Mouse (Mus musculus) neural tube, embryonic 10.5 days (tissue): ENCODE data around the gene Srsf6.

Experiments used
- DNase-seq: peaks from one replicate; pipeline ENCODE4 v3.0.0-alpha.2; 2017; ENCODE audit warnings: low spot score; ENCODE audit errors: extremely low spot score

Gene Srsf6

DNA sequence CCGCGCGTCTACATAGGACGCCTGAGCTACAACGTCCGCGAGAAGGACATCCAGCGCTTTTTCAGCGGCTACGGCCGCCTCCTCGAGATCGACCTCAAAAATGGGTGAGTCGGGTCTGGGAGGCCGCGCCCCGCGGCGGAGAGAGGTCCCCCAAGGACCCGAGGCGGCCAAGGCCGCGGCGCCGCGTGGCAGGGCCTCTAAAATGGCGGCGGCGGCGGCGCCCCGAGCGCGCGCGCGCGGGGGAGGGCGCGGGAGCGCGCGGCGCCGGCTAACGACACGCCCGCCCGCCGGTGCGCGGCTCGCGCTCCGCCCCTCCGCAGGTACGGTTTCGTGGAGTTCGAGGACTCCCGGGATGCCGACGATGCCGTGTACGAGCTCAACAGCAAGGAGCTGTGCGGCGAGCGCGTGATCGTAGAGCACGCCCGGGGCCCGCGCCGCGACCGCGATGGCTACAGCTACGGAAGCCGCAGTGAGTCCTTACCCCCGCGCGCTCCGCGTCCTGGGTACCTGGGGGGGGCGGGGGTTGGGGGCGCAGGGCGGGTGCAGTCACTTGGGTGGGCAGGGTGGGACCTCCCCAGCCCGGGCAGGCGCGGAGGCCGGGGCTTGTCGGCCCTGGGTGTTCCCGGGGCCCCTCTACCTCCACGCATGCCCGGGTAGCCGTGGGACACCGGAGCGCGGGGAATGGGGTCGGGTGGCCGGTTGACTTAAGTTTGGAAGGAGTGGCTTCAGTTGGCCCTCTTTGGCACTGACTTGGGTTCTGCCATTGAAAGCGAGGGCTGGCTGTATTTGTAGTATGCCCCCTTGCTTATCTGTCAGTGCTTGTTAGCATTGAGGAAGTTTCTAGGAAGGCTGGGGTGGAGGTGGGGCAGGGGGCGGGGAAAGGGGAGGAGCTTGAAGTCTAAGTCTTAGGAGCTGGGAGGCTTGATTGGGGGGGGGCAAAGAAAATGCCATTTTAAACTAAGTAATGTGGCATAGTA is 634 bp downstream of the Srsf6 start:
- peak; percentile 68 for DNase-seq

DNA sequence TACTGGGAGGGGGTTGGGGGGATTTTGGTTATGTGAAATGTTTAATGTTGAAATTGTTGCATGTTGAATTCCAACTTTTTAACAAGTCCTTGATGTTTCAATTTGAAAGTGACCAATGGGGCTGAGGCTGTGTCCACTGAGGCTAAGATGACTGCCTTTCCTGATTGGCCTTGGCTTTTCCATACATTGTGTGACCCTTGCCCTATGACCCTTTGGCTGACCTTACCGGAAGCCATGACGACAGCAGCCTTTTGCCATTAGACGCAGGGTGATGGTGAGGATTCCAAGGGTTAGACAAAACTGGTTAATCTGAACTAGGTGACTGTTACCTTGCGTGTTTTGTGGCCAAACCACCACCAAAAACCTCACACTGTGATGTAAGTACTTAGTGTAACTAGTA is 1.4 kb downstream of the Srsf6 start:
- no peak for DNase-seq

DNA sequence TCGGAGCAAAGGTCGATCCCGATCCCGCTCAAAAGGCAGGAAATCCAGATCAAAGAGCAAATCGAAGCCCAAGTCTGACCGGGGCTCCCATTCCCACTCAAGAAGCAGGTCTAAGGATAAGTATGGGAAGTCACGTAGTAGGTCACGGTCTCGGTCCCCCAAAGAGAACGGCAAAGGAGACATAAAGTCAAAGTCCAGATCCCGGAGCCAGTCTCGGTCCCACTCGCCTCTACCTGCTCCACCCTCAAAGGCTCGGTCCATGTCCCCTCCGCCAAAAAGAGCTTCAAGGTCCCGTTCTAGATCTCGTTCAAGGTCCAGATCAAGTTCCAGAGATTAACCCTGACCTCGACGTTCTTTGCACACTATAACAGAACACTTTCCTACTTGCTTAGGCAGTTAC is 3.1 kb downstream of the Srsf6 start:
- DNase-seq: no peak

DNA sequence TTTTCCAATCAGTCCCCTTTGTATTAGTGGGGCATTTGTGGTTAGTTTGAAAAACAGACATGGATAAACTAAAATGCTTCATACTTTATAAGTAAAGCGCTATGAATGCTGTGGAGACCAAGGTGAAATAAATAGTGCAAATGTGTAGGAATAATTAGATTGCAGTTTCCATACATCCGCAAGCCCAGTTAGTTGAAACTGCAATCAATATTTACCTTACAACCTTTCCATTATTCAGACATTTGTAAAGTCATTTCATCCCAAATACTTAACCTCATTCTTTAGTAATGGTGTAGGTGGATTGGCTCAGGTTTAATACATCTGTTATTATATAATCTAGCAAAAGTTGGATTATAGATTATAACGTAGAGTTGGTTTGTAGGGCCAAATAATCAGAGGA is 4.4 kb downstream of the Srsf6 start:
- no peak for DNase-seq

GRCm38 (mm10) chr2:162939562-162939961 is 8.2 kb downstream of the Srsf6 start:
- no peak for DNase-seq

- DNase-seq: peak; percentile 55
Measured at GRCm38 (mm10) chr2:162943148-162943846, 12.0 kb downstream of the Srsf6 start, which contains the start of gene L3mbtl1. Gene L3mbtl1 (plus strand): TSS chr2:162943472.

- DNase-seq: no peak
Measured at GRCm38 (mm10) chr2:162943931-162944330, 12.6 kb downstream of the Srsf6 start.

DNA sequence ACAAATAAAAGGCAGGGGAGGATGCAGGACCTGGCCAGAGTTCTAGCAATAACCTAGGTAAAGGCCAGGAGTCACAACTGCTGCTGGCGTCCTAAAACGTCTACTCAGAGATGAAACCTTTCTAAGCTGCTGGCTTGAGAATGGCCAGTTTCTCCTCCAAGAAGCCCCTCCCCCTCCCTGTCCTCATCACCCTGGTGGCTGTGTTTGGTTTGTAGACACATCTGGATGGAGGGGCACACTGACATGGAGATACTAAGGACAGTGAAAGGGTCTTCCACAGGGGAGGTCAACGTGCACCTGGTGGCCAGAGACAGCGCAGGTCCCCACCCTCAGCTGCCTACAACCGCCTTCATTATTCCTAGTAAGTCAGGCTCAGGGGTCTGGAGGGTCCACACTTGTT is 15.6 kb downstream of the Srsf6 start:
- no peak for DNase-seq

- no peak for DNase-seq
Measured at GRCm38 (mm10) chr2:162947736-162948135, 16.4 kb downstream of the Srsf6 start.

DNA sequence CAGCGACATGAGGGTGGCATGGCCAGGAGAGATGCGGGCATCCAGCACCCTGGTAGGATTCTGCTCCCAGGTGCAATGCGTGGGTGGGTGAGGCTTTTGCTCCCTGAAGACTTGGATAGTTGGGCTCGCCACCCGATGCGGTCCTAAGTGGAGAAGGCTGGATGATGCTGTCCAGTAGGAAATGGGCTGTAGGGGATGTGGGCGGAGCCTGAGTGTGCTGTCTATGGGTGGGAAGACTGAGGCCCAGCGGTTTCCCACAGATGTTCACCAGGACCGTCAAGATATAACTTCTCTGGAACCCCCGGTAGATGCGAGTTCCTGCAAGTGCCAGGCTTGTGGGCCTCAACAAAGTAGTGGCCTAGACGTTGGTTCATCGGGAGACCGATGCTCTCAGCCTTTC is 16.9 kb downstream of the Srsf6 start:
- no peak for DNase-seq

DNA sequence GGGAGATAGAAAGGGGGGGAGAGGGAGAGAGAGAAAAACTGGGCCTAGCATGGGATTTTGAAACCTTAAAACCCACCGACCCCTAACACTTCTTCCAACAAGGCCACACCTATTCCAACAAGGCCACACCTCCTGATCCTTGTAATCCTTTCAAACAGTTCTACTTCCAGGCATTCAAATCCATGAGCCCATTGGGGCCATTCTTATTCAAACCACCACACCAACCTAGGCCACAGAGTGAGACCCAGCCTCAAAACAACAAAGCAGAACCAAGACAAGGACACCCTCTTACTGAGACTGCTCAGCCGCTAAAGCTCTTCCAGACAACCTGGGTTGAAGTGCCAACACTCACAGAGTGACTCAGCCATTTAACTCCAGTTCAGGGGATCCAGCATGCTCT is 19.4 kb downstream of the Srsf6 start:
- no peak for DNase-seq

GRCm38 (mm10) chr2:162956843-162957242 is 25.5 kb downstream of the Srsf6 start:
- DNase-seq: no peak

GRCm38 (mm10) chr2:162961321-162961720 is 30.0 kb downstream of the Srsf6 start:
- no peak for DNase-seq

DNA sequence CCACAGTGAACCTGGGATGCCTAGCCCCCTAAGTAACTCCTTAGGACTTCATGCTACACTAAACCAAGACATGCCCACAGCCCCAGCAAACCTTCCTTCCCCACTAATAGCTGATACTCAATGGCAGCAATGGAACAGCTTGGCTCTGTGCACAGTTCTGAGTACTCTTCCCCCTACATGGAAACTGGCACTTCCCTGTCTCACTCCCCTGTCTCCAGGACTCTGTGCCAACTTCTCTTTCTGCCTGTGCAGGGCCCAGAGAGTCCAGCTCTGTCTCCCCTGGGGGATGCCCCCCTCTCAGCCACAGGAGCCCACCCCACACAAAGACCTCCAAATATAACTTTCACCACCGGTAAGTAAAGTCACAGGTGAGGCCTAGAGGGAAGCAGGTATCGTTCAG is 35.4 kb downstream of the Srsf6 start:
- no peak for DNase-seq

DNA sequence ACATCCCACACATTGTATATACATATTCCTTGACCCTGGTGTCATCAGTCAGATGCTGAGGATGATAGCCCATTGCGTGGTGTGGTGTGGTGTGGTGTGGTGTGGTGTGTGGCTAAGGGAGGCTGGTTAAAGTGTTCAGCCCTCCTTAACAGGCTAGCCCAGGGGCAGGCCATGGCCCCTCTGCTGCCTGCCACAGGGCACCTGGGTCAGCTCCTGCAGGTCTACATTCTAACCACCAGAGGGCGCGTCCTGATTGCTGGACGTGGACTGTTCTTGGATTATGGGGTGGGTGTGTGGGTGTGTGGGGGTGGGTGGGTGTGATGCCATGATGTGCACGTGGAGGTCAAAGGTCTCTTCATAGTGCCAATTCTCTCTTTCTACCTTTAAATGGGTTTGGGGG is 37.0 kb downstream of the Srsf6 start:
- peak; percentile 67 for DNase-seq

- DNase-seq: no peak
Measured at GRCm38 (mm10) chr2:162969101-162969500, 37.8 kb downstream of the Srsf6 start.

DNA sequence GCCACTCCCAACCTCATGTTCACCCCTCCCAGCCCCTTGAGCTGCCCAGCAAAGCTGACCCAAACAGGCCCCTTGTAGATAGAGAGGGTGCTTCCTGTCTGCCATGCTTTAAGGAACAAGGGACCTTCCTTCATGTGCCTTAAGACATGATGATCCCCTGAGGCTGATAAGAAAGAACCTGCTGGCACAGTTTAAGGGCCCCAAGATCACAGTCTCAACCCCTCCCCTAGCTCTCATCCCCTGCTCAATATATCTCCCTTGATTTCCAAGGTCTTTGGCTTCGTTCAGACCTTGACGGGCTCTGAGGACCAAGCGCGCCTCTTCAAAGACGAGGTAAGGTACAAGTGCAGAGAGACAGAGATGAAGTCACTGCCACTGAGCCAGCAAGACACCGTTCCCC is 39.6 kb downstream of the Srsf6 start:
- DNase-seq: no peak

DNA sequence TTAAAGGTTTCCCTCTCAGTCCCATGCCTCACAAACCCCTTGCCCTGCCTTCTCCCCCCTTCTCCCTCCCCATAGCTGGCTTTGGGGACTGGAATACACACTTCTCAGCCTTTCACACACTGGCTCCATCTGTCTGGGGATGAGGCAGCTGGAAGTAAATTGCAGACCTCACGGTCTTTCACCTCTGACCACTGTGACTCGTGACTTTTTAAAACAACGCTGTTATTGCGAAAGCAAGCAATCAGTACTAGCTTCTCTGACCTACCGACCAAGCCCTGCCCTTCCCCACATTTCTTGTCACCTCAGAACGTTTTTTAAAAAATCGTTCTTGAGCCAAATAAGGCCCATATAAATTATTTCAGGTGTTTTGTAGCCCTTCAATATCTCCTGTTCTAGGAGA is 41.4 kb downstream of the Srsf6 start:
- no peak for DNase-seq

DNA sequence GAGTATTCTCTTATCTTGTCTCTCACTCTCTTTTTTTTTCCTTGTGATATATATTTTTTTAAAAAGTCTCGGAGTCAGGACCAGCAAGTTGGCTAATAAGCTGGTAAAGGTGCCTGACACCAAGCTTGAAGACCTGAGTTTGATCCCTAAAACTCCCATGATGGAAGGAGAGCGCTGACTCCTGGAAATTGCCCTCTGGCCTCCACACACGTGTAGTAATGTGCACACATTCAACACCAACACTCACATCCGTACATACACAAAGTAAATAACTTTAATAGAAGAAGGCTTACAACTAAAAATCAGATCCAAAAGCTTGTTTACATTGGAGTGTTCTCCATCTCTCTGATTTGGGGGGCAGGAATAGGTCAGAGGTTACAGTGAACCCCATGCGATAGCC is 41.9 kb downstream of the Srsf6 start:
- no peak for DNase-seq

DNA sequence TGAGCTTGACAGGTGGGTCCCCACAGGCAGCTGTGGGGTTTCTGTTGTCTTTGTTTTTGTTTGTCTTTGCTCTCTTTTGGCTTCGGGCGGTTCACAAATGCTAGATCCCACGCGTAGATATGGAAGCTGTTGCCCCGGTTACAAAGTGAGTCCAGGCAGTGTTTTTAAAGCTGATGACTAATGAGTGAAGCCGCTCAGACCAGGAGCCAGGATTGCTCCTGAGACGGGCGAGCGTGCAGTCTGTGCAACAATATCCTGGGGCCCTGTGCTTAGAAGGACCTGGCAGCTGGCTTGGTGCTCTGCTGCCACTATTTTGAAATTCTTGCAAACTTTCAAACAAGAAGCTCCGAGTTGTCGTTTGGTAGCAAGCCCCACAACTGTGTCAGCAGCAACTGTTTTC is 42.3 kb downstream of the Srsf6 start:
- peak; percentile 29 for DNase-seq

- DNase-seq: no peak
Measured at GRCm38 (mm10) chr2:162975157-162975775, 43.9 kb downstream of the Srsf6 start.

- DNase-seq: no peak
Measured at GRCm38 (mm10) chr2:162976001-162976400, 44.7 kb downstream of the Srsf6 start.
